Mouse (Mus musculus): Measurements from ENCODE around the gene Drap1.
A peak's percentile ranks its signal among the peaks of the same experiment; 100 is the strongest.

Gene Drap1

GRCm38 (mm10) chr19:5424782-5425741 is at the start of gene Drap1, which contains the start of gene AI837181:
Gene Drap1, minus strand, starts transcription at chr19:5424979.
Gene AI837181, plus strand, starts transcription at chr19:5425144.
- peak; percentile 90 for DNase-seq (ENCODE audit: low read depth)

DNA sequence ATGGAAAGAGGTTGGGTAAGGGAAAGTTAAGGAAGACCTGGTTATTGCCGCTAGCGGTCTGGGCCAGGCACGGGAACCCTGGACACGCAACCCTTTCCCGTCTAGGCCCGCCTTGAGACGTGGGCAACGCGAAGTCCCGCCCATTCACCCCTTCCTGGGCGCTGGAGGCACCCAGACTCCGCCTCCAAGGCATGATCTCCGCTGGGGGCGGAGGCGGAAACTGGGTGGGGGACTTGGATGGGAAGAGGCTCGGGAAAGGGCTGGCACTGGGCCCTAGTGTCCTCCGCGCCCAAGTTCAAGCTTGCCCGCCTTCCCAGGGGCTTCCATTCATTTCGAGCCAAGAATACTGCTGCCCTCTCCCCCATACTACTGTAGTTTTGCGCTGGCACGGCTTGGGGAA is 48.9 kb upstream of the Drap1 start, which contains the start of gene Efemp2:
Gene Efemp2, plus strand, starts transcription at position 235 of the 400 bp plus-strand sequence.
- DNase-seq (ENCODE audit: low read depth), result peak; percentile 54

DNA sequence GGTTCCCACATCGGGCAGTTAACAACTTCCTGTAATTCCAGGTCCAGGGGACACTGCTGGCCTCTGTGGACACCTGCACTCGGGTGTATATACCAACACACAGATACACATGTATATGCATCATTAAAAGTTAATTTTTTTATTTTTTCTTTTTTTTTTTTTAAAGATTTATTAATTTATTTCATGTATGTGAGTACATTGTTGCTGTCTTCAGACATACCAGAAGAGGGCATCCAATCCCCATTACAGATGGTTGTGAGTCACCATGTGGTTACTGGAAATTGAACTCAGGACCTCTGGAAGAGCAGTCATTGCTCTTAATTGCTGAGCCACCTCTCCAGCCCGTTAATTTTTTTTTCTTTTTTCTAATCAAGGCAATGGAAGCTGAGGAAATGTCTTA is 48.1 kb upstream of the Drap1 start:
- no peak for DNase-seq (ENCODE audit: low read depth)

DNA sequence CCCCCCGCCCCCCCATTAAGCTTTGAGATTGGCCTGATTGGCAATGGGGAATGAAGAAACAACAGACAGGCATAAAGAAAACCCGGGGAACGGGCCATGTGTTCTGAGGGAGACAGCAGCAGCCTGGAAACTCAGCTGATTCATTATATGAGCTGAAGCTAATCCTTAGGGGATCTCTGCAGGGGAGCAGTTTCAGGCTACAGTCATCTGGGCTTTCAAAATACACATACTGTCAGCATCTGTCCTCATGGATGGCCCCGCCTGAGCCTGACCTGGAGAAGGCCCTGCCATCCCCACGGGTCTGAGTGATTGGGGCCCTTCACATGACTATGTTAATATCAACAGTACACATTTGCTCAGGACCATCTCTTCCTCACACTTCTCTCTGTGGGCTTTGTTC is 47.1 kb upstream of the Drap1 start:
- no peak for DNase-seq (ENCODE audit: low read depth)

- DNase-seq (ENCODE audit: low read depth), result no peak
Measured at GRCm38 (mm10) chr19:5468374-5468773, 43.6 kb upstream of the Drap1 start, which contains the start of gene Ctsw. Gene Ctsw, minus strand, starts transcription at chr19:5468507.

- DNase-seq (ENCODE audit: low read depth), result no peak
Measured at GRCm38 (mm10) chr19:5466916-5467500, 42.2 kb upstream of the Drap1 start.

DNA sequence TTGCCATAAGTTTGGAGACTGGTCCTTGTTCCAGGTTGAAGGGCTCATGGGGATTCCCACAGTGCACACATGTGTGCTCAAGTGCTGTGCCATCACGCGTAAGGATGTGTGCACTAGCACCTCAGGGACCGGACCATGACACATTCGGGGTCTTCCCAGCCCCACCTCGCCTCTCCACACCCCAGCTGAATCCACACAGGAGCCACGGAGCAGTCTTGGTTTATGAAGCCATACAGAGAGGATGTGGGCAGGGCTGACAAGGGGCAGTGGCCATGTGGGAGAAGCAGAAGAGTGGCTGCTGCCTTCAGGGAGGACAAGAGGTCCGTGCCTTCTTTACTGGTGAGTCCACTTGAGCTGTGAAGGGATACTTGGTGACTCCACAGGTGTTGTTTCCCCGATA is 40.3 kb upstream of the Drap1 start:
- no peak for DNase-seq (ENCODE audit: low read depth)

- no peak for DNase-seq (ENCODE audit: low read depth)
Measured at GRCm38 (mm10) chr19:5463791-5464562, 39.2 kb upstream of the Drap1 start.

GRCm38 (mm10) chr19:5463212-5463611 is 38.4 kb upstream of the Drap1 start:
- DNase-seq (ENCODE audit: low read depth), result no peak

- DNase-seq (ENCODE audit: low read depth), result no peak
Measured at GRCm38 (mm10) chr19:5461411-5461810, 36.6 kb upstream of the Drap1 start.

DNA sequence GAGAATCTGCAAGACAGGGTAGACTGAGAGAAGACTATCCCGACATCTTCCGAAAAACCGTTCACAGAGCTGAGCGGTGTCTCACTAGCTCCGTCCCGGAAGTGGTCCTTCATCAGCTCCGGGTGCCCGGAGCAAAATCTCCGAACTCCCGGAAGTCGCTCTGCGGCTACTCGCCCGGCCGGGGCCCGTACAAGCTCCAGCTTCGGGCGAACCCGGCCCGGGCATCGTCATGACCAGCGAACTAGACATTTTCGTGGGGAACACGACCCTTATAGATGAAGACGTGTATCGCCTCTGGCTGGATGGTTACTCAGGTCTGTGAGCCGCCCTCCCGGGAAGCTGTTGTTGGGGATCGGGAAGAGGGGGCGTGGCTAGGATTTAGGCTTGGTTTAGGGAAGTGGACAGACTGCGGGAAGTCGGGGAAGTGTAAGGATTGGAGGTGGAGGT is 35.7 kb upstream of the Drap1 start, which contains the start of gene Fibp:
Gene Fibp, plus strand, starts transcription at position 151 of the 447 bp plus-strand sequence.
- peak; percentile 77 for DNase-seq (ENCODE audit: low read depth)

- DNase-seq (ENCODE audit: low read depth), result no peak
Measured at GRCm38 (mm10) chr19:5459896-5460295, 35.1 kb upstream of the Drap1 start.

DNA sequence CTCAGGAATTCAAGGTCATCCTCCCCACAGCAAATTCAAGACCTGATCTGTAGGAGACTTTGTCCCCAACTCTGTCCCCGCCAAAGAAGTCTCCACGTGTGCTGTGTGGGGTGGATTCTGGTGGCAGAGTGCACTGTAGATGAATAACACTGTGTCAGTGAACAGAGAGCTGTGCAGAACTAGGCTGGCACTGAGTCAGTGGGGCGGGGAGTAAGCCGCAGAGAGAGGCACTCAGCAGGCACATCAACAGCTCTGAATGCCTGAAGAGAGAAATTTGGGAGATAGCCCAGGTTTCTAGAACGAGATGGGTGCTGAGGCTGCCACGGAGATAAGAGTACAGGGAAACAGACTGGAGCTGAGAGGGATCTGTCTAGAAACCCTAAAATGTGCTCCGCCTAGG is 34.2 kb upstream of the Drap1 start:
- no peak for DNase-seq (ENCODE audit: low read depth)

GRCm38 (mm10) chr19:5457746-5458442 is 33.1 kb upstream of the Drap1 start, which contains the start of gene Ccdc85b:
Gene Ccdc85b, minus strand, starts transcription at chr19:5457894.
- no peak for DNase-seq (ENCODE audit: low read depth)

GRCm38 (mm10) chr19:5456922-5457745 is 32.4 kb upstream of the Drap1 start:
- peak; percentile 87 for DNase-seq (ENCODE audit: low read depth)

DNA sequence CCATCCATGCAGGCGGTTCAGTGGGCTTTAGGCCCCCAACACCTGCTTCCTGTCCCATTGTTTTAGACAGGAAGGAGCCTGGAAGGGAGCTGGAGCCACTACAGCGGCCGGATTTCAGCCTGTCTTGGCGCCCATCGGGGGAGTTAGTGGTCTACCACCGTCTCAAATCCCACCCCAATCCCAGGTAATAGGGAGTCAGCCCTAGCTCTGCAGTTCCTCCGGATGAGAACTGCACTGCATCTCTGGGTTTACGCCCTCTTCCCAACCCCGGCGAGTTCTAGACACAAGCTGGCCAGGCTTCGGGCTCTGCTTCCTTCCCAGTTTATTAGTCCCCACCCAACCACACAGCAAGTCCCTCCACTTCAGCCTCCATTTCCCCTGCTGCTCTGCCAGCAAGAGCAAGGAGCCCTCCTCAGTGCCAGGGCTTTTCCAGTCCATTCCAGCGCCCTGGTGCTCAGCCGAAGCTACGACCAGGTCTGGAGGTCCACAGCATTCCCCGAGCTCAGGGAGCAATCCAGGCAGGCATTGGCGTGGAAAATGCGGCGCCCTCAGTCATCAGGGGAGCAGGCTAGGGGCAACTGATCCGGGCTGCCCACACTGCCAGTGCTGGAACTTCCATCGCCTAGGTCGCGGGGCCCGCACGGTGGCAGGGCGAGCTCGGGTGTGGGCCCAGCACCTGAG is 31.6 kb upstream of the Drap1 start:
- DNase-seq (ENCODE audit: low read depth), result no peak

GRCm38 (mm10) chr19:5455568-5455967 is 30.8 kb upstream of the Drap1 start:
- DNase-seq (ENCODE audit: low read depth), result no peak

DNA sequence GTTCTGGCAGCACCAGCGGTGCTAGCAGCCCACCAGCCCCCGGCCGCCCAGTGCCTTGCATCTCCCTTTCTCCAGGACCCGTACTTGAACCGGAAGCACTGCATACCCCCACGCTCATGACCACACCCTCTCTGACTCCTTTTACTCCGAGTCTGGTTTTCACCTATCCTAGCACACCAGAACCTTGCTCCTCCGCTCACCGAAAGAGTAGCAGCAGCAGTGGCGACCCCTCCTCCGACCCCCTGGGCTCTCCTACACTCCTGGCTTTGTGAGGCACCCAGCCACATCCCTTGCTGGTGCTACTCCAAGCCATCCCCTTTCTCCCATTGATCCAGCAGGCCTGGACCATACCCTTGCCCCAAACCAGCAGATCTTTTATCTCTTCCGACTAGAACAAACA is 30.3 kb upstream of the Drap1 start:
- DNase-seq (ENCODE audit: low read depth), result no peak

DNA sequence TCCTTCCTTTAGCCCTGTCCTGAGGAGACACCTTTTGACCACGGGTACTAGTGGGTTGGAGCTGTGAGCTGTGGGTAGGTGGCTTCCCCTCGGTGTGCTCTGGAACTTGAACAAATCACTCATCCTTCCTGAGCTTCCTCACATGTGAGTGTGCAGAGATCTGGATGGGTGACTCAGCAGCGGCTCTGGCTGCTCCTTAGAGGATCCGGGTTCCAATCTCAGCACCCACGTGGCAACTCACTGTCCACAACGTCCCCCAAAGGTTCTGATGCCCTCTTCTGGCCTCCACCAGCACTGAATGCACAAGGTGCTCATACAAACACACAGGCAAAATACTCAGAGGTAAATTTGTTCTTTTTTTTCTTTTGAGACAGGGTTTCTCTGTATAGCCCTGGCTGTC is 27.0 kb upstream of the Drap1 start:
- no peak for DNase-seq (ENCODE audit: low read depth)

- no peak for DNase-seq (ENCODE audit: low read depth)
Measured at GRCm38 (mm10) chr19:5449673-5450072, 24.9 kb upstream of the Drap1 start.
